20 mouse cellular contexts compared by ENCODE assay signal in the genomic region with DNA sequence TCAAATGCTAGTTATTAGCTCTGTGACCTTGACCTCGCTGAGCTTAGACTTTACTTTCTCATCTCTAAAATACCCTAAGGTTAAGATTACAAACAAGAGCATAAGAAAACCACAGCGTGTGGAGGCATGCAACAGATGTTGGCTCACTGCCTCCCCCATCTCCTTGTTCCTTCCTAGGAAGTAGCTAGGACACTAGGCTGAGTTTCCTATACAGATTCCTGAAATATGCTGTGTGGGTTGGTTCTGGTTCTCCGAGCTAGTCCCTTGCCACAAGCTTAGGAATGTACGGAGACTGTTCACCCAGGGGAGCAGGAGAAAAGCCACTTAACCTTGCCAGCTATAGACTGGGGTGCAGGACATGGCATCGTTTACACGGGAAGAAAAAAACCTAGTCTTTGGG.
DNase-seq lines count a peak whose midpoint lies in the region; ATAC-seq and TF ChIP-seq lines count a peak whose summit lies in the region.
"Had no signal": no experiment of that assay in that cellular context is flagged by ENCODE, and none has a peak within 500 bp of the region (broad histone marks: within the 10 kb centered on the region; RNA-seq: fewer than 3 reads in every experiment).

No protein-coding gene starts in this region.

- no peak overlapping the region for H3K4me2 ChIP-seq in liver, postnatal 0 days (ENCODE audit: low read depth, low read length)
- no peak overlapping the region for H3K4me2 ChIP-seq in embryonic facial prominence, embryonic 14.5 days (ENCODE audit: low read depth, low read length)
- H3K4me2 ChIP-seq in midbrain, embryonic 13.5 days (replicated peaks), result no peak overlapping the region
- H3K4me2 ChIP-seq: embryonic facial prominence, embryonic 12.5 days; forebrain, embryonic 13.5 days; heart, embryonic 12.5 days; hindbrain, embryonic 14.5 days had no signal

- no peak overlapping the region for H3K27ac ChIP-seq in liver, adult 2 months (replicated peaks; ENCODE audit: insufficient read depth, low read depth, low read length)
- H3K27ac ChIP-seq in liver, postnatal 0 days (ENCODE audit: low read depth), result no peak overlapping the region
- H3K27ac ChIP-seq in embryonic facial prominence, embryonic 14.5 days (replicated peaks; ENCODE audit: low read depth, low read length), result no peak overlapping the region
- no peak overlapping the region for H3K27ac ChIP-seq in midbrain, embryonic 13.5 days
- H3K27ac ChIP-seq: embryonic facial prominence, embryonic 12.5 days; forebrain, embryonic 13.5 days; hindbrain, embryonic 10.5 days; hindbrain, embryonic 14.5 days had no signal

- H3K79me2 ChIP-seq in liver, adult 2 months (ENCODE audit: control insufficient read depth, insufficient read depth, low read length), result no peaks in the 10 kb centered on the region

- 78% methylated on average over 6 of the region's 6 CpGs for WGBS in liver, adult 2 months
- 77% methylated on average over 6 of the region's 6 CpGs for WGBS in liver, postnatal 0 days (ENCODE audit: insufficient replicate concordance)
- 70% methylated on average over 6 of the region's 6 CpGs for WGBS in embryonic facial prominence, embryonic 14.5 days
- WGBS in midbrain, embryonic 13.5 days, result 90% methylated on average over 6 of the region's 6 CpGs

- no peak for TF ChIP-seq POLR2A in liver, adult 2 months (IDR thresholded peaks at IDR 0.05; ENCODE audit: extremely low read depth, insufficient read depth, low read length)

- no peaks in the 10 kb centered on the region for H3K27me3 ChIP-seq in liver, adult 2 months (ENCODE audit: control insufficient read depth, insufficient read depth, low read length)
- no peaks in the 10 kb centered on the region for H3K27me3 ChIP-seq in liver, postnatal 0 days (ENCODE audit: insufficient read depth, low read length)
- no peaks in the 10 kb centered on the region for H3K27me3 ChIP-seq in embryonic facial prominence, embryonic 14.5 days (replicated peaks; ENCODE audit: control insufficient read depth, insufficient read depth, low read length)
- H3K27me3 ChIP-seq in midbrain, embryonic 13.5 days, result no peaks in the 10 kb centered on the region
- H3K27me3 ChIP-seq: embryonic facial prominence, embryonic 12.5 days; forebrain, embryonic 13.5 days; heart, embryonic 12.5 days had no signal

- TF ChIP-seq EP300 in liver, postnatal 0 days (IDR thresholded peaks at IDR 0.05; ENCODE audit: low read depth), result no peak

- no peak overlapping the region for H3K4me3 ChIP-seq in liver, adult 2 months (ENCODE audit: insufficient read depth, low read depth, low read length)
- H3K4me3 ChIP-seq in liver, postnatal 0 days (ENCODE audit: low read depth, low read length), result no peak overlapping the region
- no peak overlapping the region for H3K4me3 ChIP-seq in embryonic facial prominence, embryonic 14.5 days (ENCODE audit: low read depth, low read length)
- no peak overlapping the region for H3K4me3 ChIP-seq in midbrain, embryonic 13.5 days (replicated peaks)
- H3K4me3 ChIP-seq: embryonic facial prominence, embryonic 12.5 days; forebrain, embryonic 13.5 days; heart, embryonic 12.5 days; hindbrain, embryonic 10.5 days had no signal

- TF ChIP-seq CTCF in liver, adult 2 months (IDR thresholded peaks at IDR 0.05; ENCODE audit: low read depth, low read length), result no peak
- no peak for TF ChIP-seq CTCF in liver, postnatal 0 days (IDR thresholded peaks at IDR 0.05; ENCODE audit: low read depth)

- H3K4me1 ChIP-seq in liver, adult 2 months (ENCODE audit: control insufficient read depth, insufficient read depth, low read length), result no peaks in the 10 kb centered on the region
- H3K4me1 ChIP-seq in liver, postnatal 0 days (ENCODE audit: insufficient read depth), result no peaks in the 10 kb centered on the region
- no peaks in the 10 kb centered on the region for H3K4me1 ChIP-seq in embryonic facial prominence, embryonic 14.5 days (ENCODE audit: control insufficient read depth, insufficient read depth, low read length)
- H3K4me1 ChIP-seq in midbrain, embryonic 13.5 days (replicated peaks), result no peaks in the 10 kb centered on the region
- H3K4me1 ChIP-seq: forebrain, embryonic 13.5 days; heart, embryonic 12.5 days had no signal

- peaks cover 2% of the 10 kb centered on the region; the same call in 1 of the 2 replicates for H3K36me3 ChIP-seq in liver, adult 2 months (ENCODE audit: control insufficient read depth, insufficient read depth, low read length)
- peaks cover 16% of the 10 kb centered on the region; the same call in 1 of the 2 replicates for H3K36me3 ChIP-seq in liver, postnatal 0 days (replicated peaks; ENCODE audit: insufficient read depth, low read length)
- peaks cover 20% of the 10 kb centered on the region; the same call in 1 of the 2 replicates for H3K36me3 ChIP-seq in embryonic facial prominence, embryonic 14.5 days (ENCODE audit: control insufficient read depth, insufficient read depth, low read length)
- peaks cover 35% of the 10 kb centered on the region for H3K36me3 ChIP-seq in midbrain, embryonic 13.5 days

- peak; percentile 4 to 17 for DNase-seq in frontal cortex, postnatal 36 days (ENCODE audit: low spot score in 2 of 2)
- no peak for DNase-seq in frontal cortex, postnatal 10 days (ENCODE audit: low spot score in 2 of 2)
- peak; percentile 4 for DNase-seq in liver, adult 2 months (ENCODE audit: extremely low read depth, low read depth, low spot score)
- DNase-seq in liver, postnatal 0 days, result no peak
- DNase-seq in embryonic facial prominence, embryonic 14.5 days (ENCODE audit: low spot score), result peak; percentile 27
- DNase-seq in gonadal fat pad, adult 2 months (ENCODE audit: low read depth), result peak; percentile 30
- DNase-seq in gastrocnemius, postnatal 10 days, result no peak
- DNase-seq: adrenal gland, adult 8-10 months; adrenal gland, postnatal 36 days; cerebellum, adult 11-12 months; cerebellum, adult 9-10 months; cerebellum, postnatal 25 days had no signal

- ATAC-seq in liver, postnatal 0 days, result no peak
- ATAC-seq in embryonic facial prominence, embryonic 14.5 days (ENCODE audit: low read depth), result no peak
- ATAC-seq in midbrain, embryonic 13.5 days, result no peak
- ATAC-seq: forebrain, embryonic 13.5 days; intestine, embryonic 16.5 days had no signal

- H3K9ac ChIP-seq in liver, adult 2 months (ENCODE audit: low read depth, low read length), result no peak overlapping the region
- no peak overlapping the region for H3K9ac ChIP-seq in liver, postnatal 0 days (replicated peaks)
- H3K9ac ChIP-seq in embryonic facial prominence, embryonic 14.5 days (ENCODE audit: low read depth, low read length), result no peak overlapping the region
- no peak overlapping the region for H3K9ac ChIP-seq in midbrain, embryonic 13.5 days (replicated peaks)
- H3K9ac ChIP-seq: embryonic facial prominence, embryonic 12.5 days; forebrain, embryonic 13.5 days; heart, embryonic 12.5 days; hindbrain, embryonic 14.5 days had no signal

- H3K9me3 ChIP-seq in liver, postnatal 0 days (ENCODE audit: low read length), result no peaks in the 10 kb centered on the region
- H3K9me3 ChIP-seq in embryonic facial prominence, embryonic 14.5 days (ENCODE audit: control insufficient read depth, low read length), result no peaks in the 10 kb centered on the region
- no peaks in the 10 kb centered on the region for H3K9me3 ChIP-seq in midbrain, embryonic 13.5 days
- H3K9me3 ChIP-seq: embryonic facial prominence, embryonic 12.5 days; forebrain, embryonic 13.5 days; G1E; hindbrain, embryonic 10.5 days had no signal

Comparison
In these comparisons a context has a peak if more than half of its experiments do, and no peak if none do; other contexts are left out.
1. DNase-seq: peak in frontal cortex, postnatal 36 days (2 of 2), liver, adult 2 months (single experiment), embryonic facial prominence, embryonic 14.5 days (single experiment) and gonadal fat pad, adult 2 months (single experiment); none in frontal cortex, postnatal 10 days (0 of 2), liver, postnatal 0 days (single experiment) and gastrocnemius, postnatal 10 days (single experiment).